Mouse (Mus musculus) CH12.LX (cell line): ENCODE measurements around the gene Zfp523. TPM values are rescaled to one million over a fixed set of nuclear protein-coding genes. Genes with fewer than 3 reads are reported as not detected.

Experiments used
- DNase-seq: peaks from one replicate; pipeline ENCODE4 v3.0.0-alpha.2; 2013; ENCODE audit errors: extremely low read depth
- H3K27ac ChIP-seq: 2 replicates; pipeline ENCODE4 v1.5.1; 2012; ENCODE audit warnings: low read depth, mild to moderate bottlenecking, control low read depth, moderate library complexity; ENCODE audit not compliant: insufficient read depth
- H3K27me3 ChIP-seq: replicated peaks from 2 replicates; pipeline ENCODE3; 2012; ENCODE audit warnings: inconsistent platforms
- H3K36me3 ChIP-seq, 2 experiments: replicated peaks in 1 of 2; 2 replicates each; pipeline versions ENCODE3 to v1.6.1; 2012; ENCODE audit warnings: inconsistent platforms in 1 of 2, low read length in 1 of 2, mild to moderate bottlenecking in 1 of 2, mixed read lengths in 1 of 2, moderate library complexity in 1 of 2; ENCODE audit not compliant: control insufficient read depth in 1 of 2, insufficient read depth in 1 of 2
- H3K4me1 ChIP-seq, 2 experiments: 2 replicates each; pipeline ENCODE4 v1.6.1; 2012; ENCODE audit warnings: inconsistent platforms in 1 of 2, moderate library complexity in 1 of 2; ENCODE audit not compliant: insufficient read depth in 2 of 2, control insufficient read depth in 1 of 2
- H3K4me2 ChIP-seq: 2 replicates; pipeline ENCODE4 v1.6.1; 2012; ENCODE audit warnings: low read depth, mild to moderate bottlenecking, control low read depth; ENCODE audit not compliant: poor library complexity, insufficient read depth, severe bottlenecking
- H3K4me3 ChIP-seq, 3 experiments: fragments of 150-350 bp in 1 of 3; sonication (generic) in 1 of 3; replicated peaks in 1 of 3; 2 replicates each; pipeline versions ENCODE3 to v1.5.1; 2011 to 2012; ENCODE audit warnings: low read depth in 2 of 3, low read length in 2 of 3, mild to moderate bottlenecking in 2 of 3, moderate library complexity in 2 of 3, control low read depth in 1 of 3, improper control_type of control experiment in 1 of 3, inconsistent platforms in 1 of 3, mixed read lengths in 1 of 3; ENCODE audit not compliant: poor library complexity in 1 of 3
- H3K79me2 ChIP-seq: replicated peaks from 2 replicates; pipeline ENCODE4 v1.6.1; 2012; ENCODE audit warnings: mild to moderate bottlenecking, moderate library complexity; ENCODE audit not compliant: control insufficient read depth, poor library complexity, insufficient read depth, severe bottlenecking; ENCODE audit errors: extremely low read depth
- H3K9ac ChIP-seq: 2 replicates; pipeline ENCODE4 v1.6.1; 2012; ENCODE audit warnings: low read depth, mild to moderate bottlenecking, control low read depth, moderate library complexity; ENCODE audit not compliant: insufficient read depth
- H3K9me3 ChIP-seq: replicated peaks from 2 replicates; pipeline ENCODE3; 2012; ENCODE audit warnings: low read length, inconsistent platforms, mixed read lengths
- EP300 ChIP-seq: IDR thresholded peaks from 2 replicates; pipeline ENCODE4 v1.6.1; 2011; ENCODE audit warnings: low read length, improper control_type of control experiment
- ETS1 ChIP-seq: conservative IDR thresholded peaks from 2 replicates; pipeline ENCODE4 v1.6.1; 2012; ENCODE audit warnings: low read depth, mild to moderate bottlenecking, inconsistent platforms, low read length, improper control_type of control experiment, moderate library complexity
- IRF4 ChIP-seq: IDR thresholded peaks from 2 replicates; pipeline ENCODE4 v1.6.1; 2014; ENCODE audit warnings: low read depth, mild to moderate bottlenecking, inconsistent platforms, low read length, improper control_type of control experiment
- KAT2A ChIP-seq: IDR thresholded peaks from 2 replicates; pipeline ENCODE4 v1.6.1; 2012; ENCODE audit warnings: low read length, improper control_type of control experiment, inconsistent platforms; ENCODE audit not compliant: insufficient replicate concordance
- MAFK ChIP-seq: IDR thresholded peaks from 2 replicates; pipeline ENCODE4 v1.6.1; 2011; ENCODE audit warnings: low read length, improper control_type of control experiment; ENCODE audit not compliant: insufficient replicate concordance
- MYC ChIP-seq: IDR thresholded peaks from 2 replicates; pipeline ENCODE4 v1.6.1; 2011; ENCODE audit warnings: low read depth, mild to moderate bottlenecking, improper control_type of control experiment, low read length
- POLR2A ChIP-seq: IDR thresholded peaks from 2 replicates; pipeline ENCODE4 v1.6.1; 2011; ENCODE audit warnings: low read depth, mild to moderate bottlenecking, improper control_type of control experiment, low read length
- POLR2AphosphoS2 ChIP-seq: IDR thresholded peaks from 2 replicates; pipeline ENCODE4 v1.6.1; 2011; ENCODE audit warnings: low read depth, low read length, improper control_type of control experiment
- RAD21 ChIP-seq: IDR thresholded peaks from 2 replicates; pipeline ENCODE4 v1.6.1; 2011; ENCODE audit warnings: low read depth, mild to moderate bottlenecking, low read length, improper control_type of control experiment, moderate library complexity
- TCF12 ChIP-seq: IDR thresholded peaks from 2 replicates; pipeline ENCODE4 v1.6.1; 2014; ENCODE audit warnings: low read depth, mild to moderate bottlenecking, inconsistent platforms, low read length, improper control_type of control experiment
- UBTF ChIP-seq: IDR thresholded peaks from 2 replicates; pipeline ENCODE4 v1.6.1; 2012; ENCODE audit warnings: low read depth, mild to moderate bottlenecking, inconsistent platforms, low read length, improper control_type of control experiment, moderate library complexity
- USF2 ChIP-seq: conservative IDR thresholded peaks from 2 replicates; pipeline ENCODE4 v1.6.1; 2011; ENCODE audit warnings: low read depth, low read length, improper control_type of control experiment
- ZKSCAN1 ChIP-seq: IDR thresholded peaks from 2 replicates; pipeline ENCODE4 v1.6.1; 2012; ENCODE audit warnings: low read depth, inconsistent platforms, low read length, improper control_type of control experiment, borderline replicate concordance
- ZMIZ1 ChIP-seq: IDR thresholded peaks from 2 replicates; pipeline ENCODE4 v1.6.1; 2012; ENCODE audit warnings: low read depth, mild to moderate bottlenecking, inconsistent platforms, low read length, improper control_type of control experiment
- dilution Hi-C: fragments of 300-500 bp; cut with MboI; formaldehyde crosslinking; loops from 2 replicates; pipeline ENCODE4 v1.14.3; 2020; ENCODE audit warnings: low sequenced_read_pairs; ENCODE audit not compliant: extremely low pct_unique_long_range_greater_than_20kb, extremely low pct_ligation_motif_present
- in situ Hi-C: fragments of 300-500 bp; cut with MboI; formaldehyde crosslinking; loops from 3 replicates; pipeline ENCODE4 v1.14.3; 2019; ENCODE audit warnings: low sequenced_read_pairs, low pct_ligation_motif_present, low pct_unique_long_range_greater_than_20kb, mixed read lengths
- polyA plus RNA-seq: library from polyadenylated mRNA; unstranded; fragments of >175 nt; gene quantifications from 2 replicates; pipeline ENCODE4 v1.2.1, GENCODE M21; 2012; ENCODE audit warnings: low read depth; ENCODE audit not compliant: insufficient read length
- total RNA-seq, 2 experiments: library from RNA; depleted of rRNA; stranded (reverse); fragments of 300-350 nt in 1 of 2; fragments of >200 nt in 1 of 2; gene quantifications; 2 replicates each; pipeline ENCODE4 v1.2.3; 2012 to 2014

Zfp523 gene
- total and polyA plus RNA-seq, 3 experiments = 2.5 to 14.7 (median 10.1) TPM

DNA sequence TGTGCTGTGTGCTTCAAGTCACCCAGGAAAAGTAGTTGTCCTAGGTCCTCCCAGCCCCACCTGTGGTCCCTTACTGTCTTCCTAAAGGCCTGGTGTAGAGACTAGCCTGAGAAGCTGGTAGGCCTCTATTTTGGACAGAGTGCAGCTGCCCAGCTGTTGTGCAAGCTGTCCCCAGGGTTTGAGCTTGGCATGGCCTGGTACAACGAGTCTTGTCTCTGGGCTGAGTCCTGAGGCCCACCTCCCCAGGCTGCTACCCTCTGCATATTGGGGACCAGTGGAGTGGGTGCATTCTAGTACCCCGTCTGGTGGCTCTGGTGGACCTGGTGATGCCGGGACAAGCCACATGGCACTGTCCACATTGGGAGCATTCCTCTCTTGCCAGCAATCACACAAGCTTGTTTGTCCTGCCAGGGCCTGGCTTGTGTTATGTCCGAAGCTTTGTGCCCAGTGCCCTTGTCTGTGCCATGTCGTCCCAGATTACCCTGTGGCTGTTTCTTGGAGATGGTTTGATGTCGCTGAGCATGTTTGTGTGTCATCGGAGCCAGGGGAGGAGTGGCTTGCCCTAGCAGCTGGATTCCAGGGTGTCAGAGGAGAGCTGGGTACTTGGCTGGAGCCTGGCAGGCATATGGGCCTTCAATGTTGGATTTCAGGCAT, 59.2 kb downstream of the Zfp523 start:
- peaks cover 14% of the 10 kb centered on the region; the same call in 1 of the 2 replicates for H3K79me2 ChIP-seq
- dilution Hi-C loops (no loop called here), in situ Hi-C loops (no loop called here)
- peaks cover 6 to 53% of the 10 kb centered on the region in 2 experiments; a peak in 3 of 4 replicates for H3K4me1 ChIP-seq
- no peaks in the 10 kb centered on the region for H3K9me3 ChIP-seq
- no peak overlapping the region for H3K4me3 ChIP-seq
- no peak overlapping the region for H3K4me2 ChIP-seq
- no peaks in the 10 kb centered on the region for H3K27me3 ChIP-seq
- H3K27ac ChIP-seq = no peak overlapping the region
- H3K9ac ChIP-seq = no peak overlapping the region
- H3K36me3 ChIP-seq = peaks cover 20 to 63% of the 10 kb centered on the region in 2 experiments
- no peak for DNase-seq
- TF ChIP-seq EP300 (no peak), ZKSCAN1 (no peak), RAD21 (no peak), MYC (no peak), ZMIZ1 (no peak), KAT2A (no peak)

DNA sequence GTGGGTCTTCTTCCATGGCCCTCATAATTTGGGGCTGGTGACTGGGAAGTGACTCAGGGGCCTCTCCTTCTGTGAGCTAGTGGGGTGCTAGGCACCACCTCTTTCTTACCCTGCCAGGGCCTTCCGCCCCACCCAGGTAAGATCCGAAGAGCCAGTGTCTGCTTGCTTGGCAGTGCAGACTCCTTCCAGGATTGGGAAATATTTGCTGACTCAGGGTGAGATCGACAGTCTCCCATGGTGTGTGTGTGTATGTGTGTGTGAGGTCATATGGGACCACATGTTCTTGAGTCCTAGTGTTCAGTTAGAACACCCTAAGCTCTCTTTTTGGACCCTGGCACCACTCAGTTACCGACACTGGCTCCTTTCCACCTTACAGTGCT, 59.7 kb downstream of the Zfp523 start:
- peaks cover 11 to 58% of the 10 kb centered on the region in 2 experiments for H3K4me1 ChIP-seq

DNA sequence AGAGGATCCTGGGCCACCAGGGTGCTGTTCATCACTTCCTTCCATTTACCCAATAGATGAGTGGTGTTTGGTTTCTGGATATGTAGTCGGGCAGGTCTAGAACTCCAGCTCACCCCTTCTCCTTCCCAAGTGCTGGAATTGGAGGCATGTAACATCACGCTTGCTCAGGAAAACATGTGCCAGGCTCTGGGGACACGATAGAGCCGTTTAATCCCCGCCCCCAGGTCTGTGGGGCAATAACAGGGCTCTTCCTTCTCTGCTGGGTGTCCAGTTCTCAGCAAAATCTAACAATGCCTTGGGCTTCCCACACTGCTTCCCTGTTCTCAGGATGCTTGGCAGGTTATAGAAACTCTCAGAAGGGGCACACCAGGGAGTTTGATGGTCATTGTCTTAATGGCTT, 60.4 kb downstream of the Zfp523 start:
- dilution Hi-C loops (no loop called here), in situ Hi-C loops (no loop called here)
- peaks cover 15 to 59% of the 10 kb centered on the region in 2 experiments for H3K4me1 ChIP-seq
- TF ChIP-seq USF2 (no peak), ZKSCAN1 (no peak), UBTF (no peak), ZMIZ1 (no peak), POLR2A (no peak), TCF12 (no peak), POLR2AphosphoS2 (no peak), ETS1 (no peak)
- no peak overlapping the region for H3K27ac ChIP-seq
- H3K36me3 ChIP-seq = peaks cover 26 to 76% of the 10 kb centered on the region in 2 experiments
- no peaks in the 10 kb centered on the region for H3K9me3 ChIP-seq
- no peaks in the 10 kb centered on the region for H3K27me3 ChIP-seq
- no peak overlapping the region for H3K9ac ChIP-seq
- H3K4me3 ChIP-seq = no peak overlapping the region
- DNase-seq = no peak
- H3K79me2 ChIP-seq = peaks cover 14% of the 10 kb centered on the region; the same call in 1 of the 2 replicates
- no peak overlapping the region for H3K4me2 ChIP-seq

More for the DNA sequence above, 59.7 kb downstream of the Zfp523 start:
- no peak overlapping the region for H3K4me2 ChIP-seq
- TF ChIP-seq MAFK (0 out of 2 replicates have a peak, but pooled peaks have one; percentile 18), IRF4 (no peak)
- H3K9ac ChIP-seq = no peak overlapping the region
- peaks cover 25 to 68% of the 10 kb centered on the region in 2 experiments for H3K36me3 ChIP-seq
- no peak overlapping the region for H3K27ac ChIP-seq
- in situ Hi-C loops = no loop called here
- DNase-seq = no peak
- H3K9me3 ChIP-seq = no peaks in the 10 kb centered on the region
- dilution Hi-C loops = no loop called here
- H3K4me3 ChIP-seq = no peak overlapping the region
- H3K27me3 ChIP-seq = no peaks in the 10 kb centered on the region
- peaks cover 14% of the 10 kb centered on the region; the same call in 1 of the 2 replicates for H3K79me2 ChIP-seq
